Mouse (Mus musculus) kidney, adult 2 months (tissue): ENCODE measurements around the gene Ttyh3. TPM values are rescaled to one million over a fixed set of nuclear protein-coding genes. Genes with fewer than 3 reads are reported as not detected.

Source experiments
- DNase-seq: peaks from one replicate; pipeline ENCODE4 v3.0.0; 2021
- H3K27ac ChIP-seq: fragments of 200-500 bp; 2 replicates; pipeline ENCODE4 v1.5.1; 2012; ENCODE audit warnings: low read depth, low read length, control low read depth, inconsistent platforms; ENCODE audit not compliant: insufficient read depth
- H3K27me3 ChIP-seq: fragments of 200-500 bp; replicated peaks from 2 replicates; pipeline ENCODE4 v1.6.1; 2012; ENCODE audit warnings: mild to moderate bottlenecking, moderate library complexity, low read length, inconsistent platforms; ENCODE audit not compliant: control insufficient read depth, insufficient read depth
- H3K36me3 ChIP-seq: fragments of 200-500 bp; 2 replicates; pipeline ENCODE4 v1.6.1; 2012; ENCODE audit warnings: mild to moderate bottlenecking, moderate library complexity, low read length, inconsistent platforms; ENCODE audit not compliant: control insufficient read depth, insufficient read depth
- H3K4me1 ChIP-seq: fragments of 200-500 bp; 2 replicates; pipeline ENCODE4 v1.6.1; 2011; ENCODE audit warnings: low read length; ENCODE audit not compliant: control insufficient read depth, insufficient read depth
- H3K4me3 ChIP-seq: fragments of 200-500 bp; 2 replicates; pipeline ENCODE4 v1.5.1; 2011; ENCODE audit warnings: mild to moderate bottlenecking, low read depth, low read length, control low read depth; ENCODE audit not compliant: insufficient read depth
- CTCF ChIP-seq: fragments of 200-500 bp; conservative IDR thresholded peaks from 2 replicates; pipeline ENCODE4 v1.5.1; 2011; ENCODE audit warnings: low read depth, mild to moderate bottlenecking, control low read depth, low read length, moderate library complexity, mixed read lengths; ENCODE audit not compliant: insufficient read depth, insufficient read length
- POLR2A ChIP-seq: fragments of 200-500 bp; IDR thresholded peaks from one replicate; pipeline ENCODE4 v1.6.1; 2011; ENCODE audit warnings: low read depth, low read length, control low read depth
- WGBS: fragments of 180-500 bp; shearing (Covaris S2); methylation state at CpG from one replicate; pipeline ENCODE4 v1.1.7; 2018; 5-methylcytosine and 5-hydroxymethylcytosine counted together
- polyA plus RNA-seq: library from polyadenylated mRNA; depleted of rRNA; stranded (reverse); fragments of >200 nt; gene quantifications from 2 replicates; pipeline ENCODE4 v1.2.3, GENCODE M21; 2012

Gene Ttyh3
- polyA plus RNA-seq, 1 experiment = 35.6 TPM

DNA sequence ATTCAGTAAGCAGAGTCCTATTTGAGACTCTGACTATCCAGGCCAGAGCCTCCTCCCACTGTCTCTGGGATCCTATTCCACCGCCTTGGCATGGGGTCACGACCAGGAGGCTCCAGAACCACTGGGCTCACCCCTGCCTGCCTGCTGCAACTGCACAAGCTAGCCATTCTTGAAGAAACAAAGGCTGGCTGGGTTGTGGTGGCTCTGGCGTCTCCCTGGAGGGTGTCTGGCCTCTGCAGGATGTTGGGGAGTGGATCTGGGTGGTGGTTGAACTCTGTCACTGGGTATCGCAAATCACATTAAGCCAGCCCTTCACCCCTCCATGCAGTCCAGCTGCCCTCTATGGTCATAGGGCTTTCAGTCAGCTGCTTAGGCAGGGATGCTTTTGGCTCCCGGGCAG, 48.9 kb downstream of the Ttyh3 start:
- TF ChIP-seq POLR2A (no peak), CTCF (no peak)
- H3K27me3 ChIP-seq = no peaks in the 10 kb centered on the region
- H3K4me1 ChIP-seq = 0 out of 2 replicates have a peak, but pooled peaks cover 3% of the 10 kb centered on the region
- H3K27ac ChIP-seq = no peak overlapping the region
- no peak overlapping the region for H3K4me3 ChIP-seq
- peak; percentile 54 for DNase-seq
- H3K36me3 ChIP-seq = no peaks in the 10 kb centered on the region
- 38% methylated on average over 5 of the region's 5 CpGs for WGBS

GRCm38 (mm10) chr5:140597787-140598186, 51.0 kb downstream of the Ttyh3 start:
- no peaks in the 10 kb centered on the region for H3K27me3 ChIP-seq
- H3K4me3 ChIP-seq = no peak overlapping the region
- DNase-seq = no peak
- H3K36me3 ChIP-seq = no peaks in the 10 kb centered on the region
- 0 out of 2 replicates have a peak, but pooled peaks cover 3% of the 10 kb centered on the region for H3K4me1 ChIP-seq
- H3K27ac ChIP-seq = no peak overlapping the region
- 77% methylated on average over 4 of the region's 4 CpGs for WGBS
- no peak for TF ChIP-seq POLR2A
- no peak for TF ChIP-seq CTCF

- Histone ChIP-seq H3K4me3 (no peak overlapping the region), H3K27ac (peak overlapping the region; percentile 67), H3K4me1 (0 out of 2 replicates have a peak, but pooled peaks cover 3% of the 10 kb centered on the region), H3K36me3 (no peaks in the 10 kb centered on the region), H3K27me3 (no peaks in the 10 kb centered on the region)
- DNase-seq = peak; percentile 89
- no peak for TF ChIP-seq POLR2A
- no peak for TF ChIP-seq CTCF
- WGBS = 59% methylated on average over 18 of the region's 18 CpGs
Observed at GRCm38 (mm10) chr5:140596927-140597588, 51.8 kb downstream of the Ttyh3 start.

- Histone ChIP-seq H3K4me3 (no peak overlapping the region), H3K27me3 (no peaks in the 10 kb centered on the region), H3K4me1 (0 out of 2 replicates have a peak, but pooled peaks cover 3% of the 10 kb centered on the region), H3K27ac (peak overlapping the region; percentile 67), H3K36me3 (no peaks in the 10 kb centered on the region)
- 44% methylated on average over 3 of the region's 3 CpGs for WGBS
- no peak for DNase-seq
- no peak for TF ChIP-seq CTCF
- no peak for TF ChIP-seq POLR2A
Observed at GRCm38 (mm10) chr5:140596426-140596825, 52.4 kb downstream of the Ttyh3 start.

- H3K36me3 ChIP-seq = no peaks in the 10 kb centered on the region
- DNase-seq = no peak
- no peak overlapping the region for H3K27ac ChIP-seq
- WGBS = 89% methylated on average over 5 of the region's 5 CpGs
- H3K4me3 ChIP-seq = no peak overlapping the region
- TF ChIP-seq POLR2A = no peak
- TF ChIP-seq CTCF = no peak
- no peaks in the 10 kb centered on the region for H3K27me3 ChIP-seq
- H3K4me1 ChIP-seq = 0 out of 2 replicates have a peak, but pooled peaks cover 3% of the 10 kb centered on the region
Observed at GRCm38 (mm10) chr5:140594846-140595245, 54.0 kb downstream of the Ttyh3 start.

DNA sequence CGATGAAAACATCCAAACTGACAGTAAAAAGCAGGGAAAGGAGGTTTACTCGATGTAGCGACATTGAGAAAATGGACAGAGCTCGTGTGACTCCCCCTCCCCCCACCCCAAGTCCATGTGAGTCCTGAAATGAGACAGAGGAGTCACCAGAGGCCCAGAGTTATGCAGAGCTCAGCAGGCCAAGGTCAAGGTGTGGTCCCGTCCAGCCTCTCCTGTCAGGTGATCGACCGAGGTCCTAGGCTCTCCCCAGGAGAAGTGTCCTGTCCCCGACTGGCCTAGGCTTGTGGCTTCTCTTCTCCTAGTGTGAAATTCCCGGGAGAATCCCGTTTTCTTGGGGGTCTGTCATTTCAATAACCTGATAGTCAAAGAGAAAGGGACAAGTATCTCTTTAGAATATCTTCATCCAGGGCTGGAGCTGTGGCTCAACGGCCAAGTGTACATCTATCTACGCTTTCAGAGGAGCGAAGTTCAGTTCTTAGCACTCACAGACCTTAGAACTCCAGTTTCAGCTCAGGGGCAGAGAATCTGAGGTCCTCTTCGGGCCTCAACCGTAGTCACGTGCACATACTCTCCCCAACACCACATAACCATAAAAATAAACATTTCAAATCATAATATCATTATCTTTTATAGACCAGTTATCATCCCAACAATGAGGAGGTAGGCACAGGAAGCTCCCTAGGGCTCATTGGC, 59.6 kb downstream of the Ttyh3 start:
- Histone ChIP-seq H3K4me3 (no peak overlapping the region), H3K4me1 (no peaks in the 10 kb centered on the region), H3K27ac (no peak overlapping the region), H3K27me3 (no peaks in the 10 kb centered on the region), H3K36me3 (no peaks in the 10 kb centered on the region)
- 84% methylated on average over 16 of the region's 16 CpGs for WGBS
- DNase-seq = no peak
- TF ChIP-seq POLR2A (no peak), CTCF (no peak)

DNA sequence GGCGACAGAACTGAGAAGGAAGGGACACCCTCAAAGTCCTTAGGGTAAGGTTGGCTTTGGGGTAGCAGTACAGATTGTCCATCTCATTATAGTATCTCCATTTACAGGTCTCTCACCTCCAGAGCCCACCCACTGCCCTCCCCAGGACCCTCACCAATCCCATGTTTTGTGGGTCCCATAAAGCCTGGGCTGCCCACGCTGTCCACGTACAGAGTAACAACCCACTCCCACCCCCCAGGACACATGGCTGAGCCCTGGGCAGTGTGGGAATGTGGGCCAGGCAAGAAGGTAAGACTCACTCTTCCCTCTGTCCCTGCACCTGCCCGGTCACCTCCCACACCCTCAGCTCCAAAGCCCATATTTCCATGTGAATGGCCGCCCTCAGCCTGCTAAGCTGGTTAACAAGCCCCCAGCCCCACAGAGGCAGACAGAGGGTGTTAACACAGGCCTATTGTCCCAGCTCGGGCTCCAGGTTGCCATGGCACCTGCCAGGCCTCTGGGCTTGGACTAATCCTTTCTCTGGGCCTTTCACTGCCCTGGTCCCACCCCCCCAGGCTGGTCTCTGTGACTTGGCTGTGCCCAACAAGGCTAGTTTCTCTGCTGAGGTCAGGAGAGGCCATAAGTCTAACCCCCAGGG, 65.0 kb downstream of the Ttyh3 start:
- Histone ChIP-seq H3K27ac (no peak overlapping the region), H3K27me3 (no peaks in the 10 kb centered on the region), H3K36me3 (no peaks in the 10 kb centered on the region), H3K4me3 (no peak overlapping the region), H3K4me1 (no peaks in the 10 kb centered on the region)
- TF ChIP-seq CTCF = no peak
- no peak for TF ChIP-seq POLR2A
- 77% methylated on average over 6 of the region's 6 CpGs for WGBS
- DNase-seq = no peak
